Mouse (Mus musculus) forebrain, embryonic 15.5 days (tissue): Measurements from ENCODE around the gene Rbbp8nl. TPM values are rescaled to one million over a fixed set of nuclear protein-coding genes. Genes with fewer than 3 reads are reported as not detected.
"Not testable (repeated sequence)": the region's sequence is repeated elsewhere in the genome, so short reads cannot be mapped to it uniquely, and the experiment has no call there.

Experiments used
- ATAC-seq: fragments of 200-750 bp; cut with Nextera tagmentation; replicated peaks from 2 replicates; pipeline ENCODE4 v1.8.0; 2017; ENCODE audit warnings: mild to moderate bottlenecking, moderate TSS enrichment, moderate library complexity
- H3K27ac ChIP-seq: fragments of 300-500 bp; sonication (generic); replicated peaks from 2 replicates; pipeline ENCODE4 v1.5.1; 2015; ENCODE audit warnings: mild to moderate bottlenecking, inconsistent platforms
- H3K27me3 ChIP-seq: fragments of 300-500 bp; sonication (generic); 2 replicates; pipeline ENCODE4 v1.6.1; 2015; ENCODE audit warnings: inconsistent platforms
- H3K36me3 ChIP-seq: fragments of 300-500 bp; sonication (generic); 2 replicates; pipeline ENCODE4 v1.6.1; 2015; ENCODE audit warnings: mild to moderate bottlenecking, inconsistent platforms
- H3K4me1 ChIP-seq: fragments of 300-500 bp; sonication (generic); 2 replicates; pipeline ENCODE4 v1.6.1; 2015; ENCODE audit warnings: inconsistent platforms
- H3K4me2 ChIP-seq: fragments of 300-500 bp; sonication (generic); replicated peaks from 2 replicates; pipeline ENCODE4 v1.6.1; 2015; ENCODE audit warnings: mild to moderate bottlenecking, inconsistent platforms
- H3K4me3 ChIP-seq: fragments of 300-500 bp; sonication (generic); 2 replicates; pipeline ENCODE4 v1.5.1; 2015; ENCODE audit warnings: mild to moderate bottlenecking, inconsistent platforms
- H3K9ac ChIP-seq: fragments of 300-500 bp; sonication (generic); replicated peaks from 2 replicates; pipeline ENCODE4 v1.6.1; 2015; ENCODE audit warnings: mild to moderate bottlenecking, inconsistent platforms
- H3K9me3 ChIP-seq: fragments of 300-500 bp; sonication (generic); 2 replicates; pipeline ENCODE4 v1.6.1; 2016; ENCODE audit warnings: inconsistent platforms
- WGBS: fragments of 180-500 bp; shearing (Covaris S2); methylation state at CpG from one replicate; pipeline ENCODE4 v1.1.7; 2015; ENCODE audit warnings: mixed read lengths; 5-methylcytosine and 5-hydroxymethylcytosine counted together
- polyA plus RNA-seq: library from polyadenylated mRNA; unstranded; fragments of >200 nt; fragmentation: Nextera tagmentation; extraction: Ambion mirVana; gene quantifications from 2 replicates; pipeline ENCODE4 v1.2.1, GENCODE M21; 2015

Gene Rbbp8nl
- polyA plus RNA-seq, 1 experiment from 2014 or later = not detected

DNA sequence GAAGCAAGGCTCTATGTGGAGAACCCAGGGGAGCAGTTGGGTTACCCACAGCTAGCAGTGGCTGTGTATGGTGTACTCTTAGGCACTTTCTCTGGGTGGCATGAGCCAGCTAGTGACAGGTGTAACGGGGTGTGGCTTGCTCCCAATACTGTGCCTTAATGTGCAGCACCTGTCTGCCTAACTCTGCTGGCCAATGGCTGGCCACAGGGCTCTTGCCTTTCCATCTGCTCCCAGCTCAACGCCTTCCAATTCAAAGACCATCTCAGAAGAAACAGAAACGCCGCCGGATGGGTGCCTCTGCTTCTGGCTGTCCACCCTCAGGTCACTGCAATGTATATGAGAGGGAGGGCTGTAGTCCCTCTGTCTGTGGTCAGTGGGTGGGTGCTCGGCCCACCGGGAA, 27.8 kb downstream of the Rbbp8nl start:
- Histone ChIP-seq H3K4me1 (peaks cover 11% of the 10 kb centered on the region), H3K9me3 (no peaks in the 10 kb centered on the region), H3K27me3 (no peaks in the 10 kb centered on the region), H3K4me2 (no peak overlapping the region), H3K9ac (no peak overlapping the region), H3K4me3 (no peak overlapping the region), H3K36me3 (peaks cover 48% of the 10 kb centered on the region), H3K27ac (no peak overlapping the region)
- 91% methylated on average over 7 of the region's 7 CpGs for WGBS
- no peak for ATAC-seq

DNA sequence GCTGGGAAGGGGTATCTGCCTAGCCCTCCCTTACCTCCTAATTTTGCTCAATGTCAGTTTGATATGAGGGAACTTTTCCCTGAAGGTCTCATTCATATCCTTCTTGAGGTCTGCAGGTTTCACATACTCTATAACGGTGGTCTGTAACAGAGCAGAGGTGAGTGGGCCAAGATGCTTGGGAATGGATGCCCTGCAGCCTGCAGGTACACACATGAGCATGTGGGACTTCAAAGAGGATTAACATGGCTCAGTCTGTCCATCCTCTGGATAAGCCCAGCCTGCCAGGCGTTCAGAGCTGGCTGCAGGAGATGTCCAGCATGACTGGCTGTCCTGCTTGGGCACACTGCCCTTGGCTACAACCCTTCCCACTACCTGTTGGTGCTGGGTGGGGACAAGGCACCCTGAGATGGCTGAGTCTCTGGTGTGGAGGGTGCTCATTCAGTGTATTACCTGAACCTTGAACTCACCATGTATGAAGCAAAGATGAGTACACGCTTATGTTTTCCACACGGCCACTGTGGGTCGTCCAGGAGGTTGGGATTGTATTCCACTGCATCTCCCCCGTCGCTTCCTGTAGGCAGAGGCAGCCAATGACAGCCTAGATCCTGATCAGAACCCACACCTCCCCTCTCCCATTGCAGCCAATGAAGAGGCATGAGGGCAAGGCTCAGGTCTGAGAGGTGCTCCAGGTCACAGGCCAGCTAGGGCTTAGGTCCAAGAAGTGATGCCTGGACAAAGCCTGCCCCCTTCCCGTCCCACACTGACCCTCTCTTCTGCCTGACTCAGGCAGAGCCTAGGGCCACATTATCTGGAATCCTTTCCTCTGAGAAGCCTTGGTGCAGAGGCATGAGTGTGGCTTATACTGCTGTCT, 28.8 kb downstream of the Rbbp8nl start:
- H3K27me3 ChIP-seq = no peaks in the 10 kb centered on the region
- no peak overlapping the region for H3K27ac ChIP-seq
- ATAC-seq = no peak
- no peak overlapping the region for H3K4me3 ChIP-seq
- H3K9me3 ChIP-seq = no peaks in the 10 kb centered on the region
- peaks cover 18% of the 10 kb centered on the region for H3K4me1 ChIP-seq
- 66% methylated on average over 8 of the region's 8 CpGs for WGBS
- H3K36me3 ChIP-seq = peaks cover 48% of the 10 kb centered on the region
- no peak overlapping the region for H3K4me2 ChIP-seq
- H3K9ac ChIP-seq = no peak overlapping the region

DNA sequence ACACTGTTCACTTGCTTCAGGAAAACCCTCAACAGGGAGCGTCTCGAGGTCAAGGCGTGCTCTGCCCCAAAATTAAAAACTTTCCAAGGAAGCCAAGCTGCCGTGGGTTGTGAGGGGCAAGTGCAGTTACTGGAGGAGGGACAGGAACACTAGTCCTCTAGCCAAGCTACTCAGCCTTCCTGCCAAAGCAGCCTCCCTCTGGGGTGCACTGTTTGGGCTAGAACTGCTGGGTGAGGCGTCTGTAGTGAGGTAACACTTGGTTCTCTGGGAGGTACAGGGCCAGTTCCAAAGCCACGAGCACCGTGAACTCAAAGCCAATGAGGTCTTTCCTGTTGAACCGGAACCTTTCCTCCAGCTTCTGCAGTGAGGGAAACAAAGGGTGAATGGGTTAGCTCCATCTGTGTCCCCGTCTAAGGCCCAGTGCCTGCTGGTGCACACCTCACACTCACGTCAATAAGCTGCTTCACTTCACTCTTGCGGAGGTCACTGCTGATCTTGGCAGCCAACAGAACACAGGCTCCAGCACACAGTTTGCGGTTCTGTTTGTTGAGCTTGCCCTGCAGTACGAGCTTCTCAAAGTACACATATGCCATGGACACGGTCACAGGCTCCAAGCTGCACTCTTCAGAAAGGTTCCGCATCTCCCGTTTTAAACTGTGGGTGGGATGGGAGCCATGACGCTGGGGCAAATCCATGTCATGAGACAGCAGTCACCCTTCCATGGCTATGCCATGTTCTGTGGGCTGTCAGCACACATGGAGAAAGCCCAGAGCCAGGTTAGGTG, 29.7 kb downstream of the Rbbp8nl start:
- Histone ChIP-seq H3K4me1 (peaks cover 20% of the 10 kb centered on the region), H3K36me3 (peaks cover 48% of the 10 kb centered on the region)
- not testable (repeated sequence) for ATAC-seq, H3K9me3 ChIP-seq, H3K4me3 ChIP-seq, H3K27ac ChIP-seq, H3K9ac ChIP-seq, H3K27me3 ChIP-seq, H3K4me2 ChIP-seq
- WGBS = 73% methylated on average over 17 of the region's 17 CpGs

DNA sequence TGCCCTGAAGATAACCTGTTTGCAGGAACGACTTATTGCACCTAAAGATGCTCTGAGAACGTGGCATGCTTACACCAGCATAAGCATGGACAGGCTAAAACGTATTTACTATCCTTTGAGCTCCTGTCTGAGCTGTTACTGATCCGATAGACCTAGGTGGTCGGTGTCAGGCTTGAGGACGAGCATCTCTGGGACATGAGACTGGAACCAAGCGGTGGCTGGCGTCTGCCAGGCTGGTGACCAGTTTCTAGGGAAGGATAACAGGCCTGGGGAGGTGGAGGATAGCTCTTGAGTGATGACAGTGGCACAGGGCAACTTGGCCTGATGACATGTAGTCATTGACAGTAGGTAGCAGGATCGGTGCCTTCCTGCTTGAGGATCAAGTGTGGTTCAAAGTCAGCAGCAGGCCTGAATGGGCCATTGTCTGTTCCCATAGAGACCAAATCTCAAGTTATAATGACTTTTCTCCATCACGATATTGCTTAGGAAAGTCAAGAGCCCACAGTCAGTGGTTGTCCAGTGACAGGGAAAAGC, 30.7 kb downstream of the Rbbp8nl start:
- H3K4me1 ChIP-seq = peaks cover 20% of the 10 kb centered on the region
- ATAC-seq, H3K27me3 ChIP-seq, H3K4me3 ChIP-seq, H3K9ac ChIP-seq, H3K27ac ChIP-seq, H3K4me2 ChIP-seq, H3K9me3 ChIP-seq: not testable (repeated sequence)
- WGBS = 76% methylated on average over 10 of the region's 10 CpGs
- H3K36me3 ChIP-seq = peaks cover 45% of the 10 kb centered on the region

DNA sequence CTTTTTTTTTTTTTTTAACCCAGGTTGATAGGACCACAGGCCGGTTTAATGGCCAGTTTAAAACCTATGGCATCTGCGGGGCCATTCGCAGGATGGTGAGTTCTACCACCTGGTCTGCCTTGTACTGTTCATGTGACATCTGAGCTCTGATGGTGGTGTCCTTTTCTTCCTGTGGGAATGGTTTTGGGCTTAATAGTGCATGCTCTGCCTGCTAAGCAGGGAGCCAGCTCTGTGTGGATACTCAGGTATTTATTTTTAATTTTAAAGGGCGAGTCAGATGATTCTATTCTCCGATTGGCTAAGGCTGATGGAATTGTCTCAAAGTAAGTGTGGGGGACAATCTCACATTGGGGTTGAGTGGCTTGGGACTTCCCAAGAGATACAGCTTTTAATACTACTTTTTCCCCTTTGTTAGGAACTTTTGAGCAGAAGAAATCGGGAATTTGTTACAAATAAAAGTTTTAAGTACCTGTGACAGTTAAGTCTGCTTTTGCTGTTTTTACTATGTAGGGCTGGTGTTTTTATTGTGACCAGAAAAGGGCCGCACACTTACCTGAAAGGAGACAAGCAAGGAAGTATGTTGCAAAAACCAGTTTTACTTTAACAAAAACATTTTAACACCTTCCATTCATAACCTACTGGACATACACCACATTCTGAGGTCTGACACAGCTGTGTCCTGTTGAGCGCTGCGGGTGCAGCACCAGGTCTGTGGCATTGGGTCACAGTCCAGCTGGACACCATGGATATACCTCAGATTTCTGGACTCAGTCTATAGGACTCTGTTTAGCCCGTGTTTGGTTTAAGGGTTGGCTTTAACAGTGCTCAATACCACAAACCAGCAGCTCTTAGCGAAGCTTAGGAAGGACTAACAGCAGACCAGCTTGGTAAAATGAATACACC, 31.5 kb downstream of the Rbbp8nl start:
- ATAC-seq = no peak
- H3K27ac ChIP-seq = peak overlapping the region; percentile 95
- H3K4me2 ChIP-seq = peak overlapping the region; percentile 84
- H3K27me3 ChIP-seq = no peaks in the 10 kb centered on the region
- peaks cover 37% of the 10 kb centered on the region for H3K36me3 ChIP-seq
- no peaks in the 10 kb centered on the region for H3K9me3 ChIP-seq
- H3K4me3 ChIP-seq = peak overlapping the region; percentile 90
- 55% methylated on average over 11 of the region's 11 CpGs for WGBS
- H3K4me1 ChIP-seq = peaks cover 20% of the 10 kb centered on the region
- peak overlapping the region; percentile 95 for H3K9ac ChIP-seq

DNA sequence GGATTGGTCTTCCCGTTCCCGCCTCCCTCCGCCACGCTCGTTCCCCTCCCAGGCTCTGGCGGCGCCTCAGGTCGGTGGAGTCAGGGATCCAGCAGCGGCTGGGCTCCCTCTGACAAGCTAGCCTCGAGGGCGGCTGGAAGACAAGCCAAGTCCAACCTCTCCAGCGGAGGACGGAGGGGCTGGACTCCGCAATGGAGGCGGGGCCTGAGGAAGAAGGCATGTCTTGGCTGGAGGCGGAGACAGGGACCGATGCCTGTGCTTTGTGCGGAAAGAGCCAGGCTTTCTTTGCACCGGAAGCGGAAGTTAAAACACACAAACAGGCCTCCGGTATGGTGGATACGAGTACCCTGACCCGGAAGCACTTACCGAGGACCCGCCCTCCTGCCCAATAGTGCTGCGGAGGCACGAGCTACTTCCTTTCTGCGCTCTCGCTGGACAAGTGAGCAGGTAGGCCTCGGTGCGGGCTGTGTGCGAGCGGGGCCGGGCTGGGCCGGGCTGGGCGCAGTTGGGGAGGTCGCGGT, 32.6 kb downstream of the Rbbp8nl start, which contains the start of gene Rps21:
Gene Rps21, plus strand, starts transcription at position 377 of the 521 bp plus-strand sequence.
- H3K4me2 ChIP-seq = peak within 1 kb of the TSS; percentile 84
- 0% methylated on average over 38 of the region's 38 CpGs for WGBS
- peak; percentile 98 for ATAC-seq
- peak within 1 kb of the TSS; percentile 90 for H3K4me3 ChIP-seq
- H3K9me3 ChIP-seq = no peaks in the 10 kb centered on the region
- H3K4me1 ChIP-seq = peaks cover 20% of the 10 kb centered on the region
- H3K36me3 ChIP-seq = peaks cover 27% of the 10 kb centered on the region
- no peaks in the 10 kb centered on the region for H3K27me3 ChIP-seq
- peak within 1 kb of the TSS; percentile 95 for H3K27ac ChIP-seq
- H3K9ac ChIP-seq = peak within 1 kb of the TSS; percentile 95

DNA sequence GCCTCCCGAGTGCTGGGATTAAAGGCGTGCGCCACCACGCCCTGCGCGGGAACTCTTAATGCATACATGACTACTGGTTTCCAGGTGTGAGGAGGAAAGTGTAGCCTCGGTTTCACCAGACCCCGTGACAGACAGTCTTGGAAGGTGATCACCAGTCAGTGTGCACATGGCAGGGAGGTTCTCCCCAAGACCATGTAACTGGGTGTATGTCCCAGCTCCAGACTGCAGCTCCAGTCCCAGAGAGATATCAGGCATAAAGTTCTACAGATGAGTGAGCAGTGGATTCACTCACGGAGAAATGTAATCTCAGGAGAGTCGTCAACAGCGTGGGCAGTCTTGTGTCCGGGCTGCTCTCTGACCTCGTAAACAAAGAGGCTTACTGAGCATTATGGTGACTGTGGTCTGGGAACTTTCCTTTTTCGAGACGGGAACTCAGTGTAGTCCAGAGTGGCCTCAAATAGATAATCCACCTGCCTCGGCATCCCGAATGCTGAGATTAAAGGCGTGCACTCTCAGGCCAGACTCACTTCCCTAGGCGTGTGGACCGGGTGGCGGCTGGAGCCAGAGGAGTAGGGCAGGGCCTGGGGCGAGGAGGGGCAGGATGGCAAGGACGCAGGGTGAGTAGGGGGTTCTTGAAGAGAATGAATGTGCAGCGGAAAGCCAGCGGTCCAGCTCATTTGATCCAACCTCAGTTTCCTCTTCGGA, 33.2 kb downstream of the Rbbp8nl start:
- Histone ChIP-seq H3K36me3 (peaks cover 25% of the 10 kb centered on the region), H3K4me3 (peak overlapping the region; percentile 90), H3K9me3 (no peaks in the 10 kb centered on the region), H3K4me2 (peak overlapping the region; percentile 77), H3K4me1 (peaks cover 20% of the 10 kb centered on the region), H3K27me3 (no peaks in the 10 kb centered on the region), H3K27ac (peak overlapping the region; percentile 95), H3K9ac (peak overlapping the region; percentile 83)
- ATAC-seq = peak; percentile 75
- WGBS = 26% methylated on average over 26 of the region's 26 CpGs

DNA sequence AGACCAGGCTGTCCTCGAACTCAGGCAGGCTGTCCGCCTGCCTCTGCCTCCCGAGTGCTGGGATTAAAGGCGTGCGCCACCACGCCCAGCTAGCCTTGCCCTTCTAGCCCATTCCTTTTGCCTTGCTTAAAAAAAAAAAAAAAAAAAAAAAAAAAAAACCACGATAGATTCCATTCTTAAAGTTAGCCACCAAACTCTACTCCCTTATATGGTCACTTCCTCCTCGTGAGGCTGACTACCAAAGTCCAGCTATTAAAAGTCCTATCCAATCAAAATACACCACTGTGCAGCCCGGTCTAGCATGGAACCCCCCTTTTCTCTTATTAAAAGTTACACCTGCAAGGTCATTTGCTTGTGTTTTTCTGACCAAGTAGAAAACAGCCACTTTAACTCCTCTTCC, 34.0 kb downstream of the Rbbp8nl start:
- ATAC-seq = no peak
- Histone ChIP-seq H3K4me1 (peaks cover 20% of the 10 kb centered on the region), H3K27ac (no peak overlapping the region), H3K4me3 (peak overlapping the region; percentile 90), H3K36me3 (peaks cover 20% of the 10 kb centered on the region), H3K27me3 (no peaks in the 10 kb centered on the region), H3K9ac (no peak overlapping the region), H3K4me2 (peak overlapping the region; percentile 77), H3K9me3 (no peaks in the 10 kb centered on the region)
- 86% methylated on average over 9 of the region's 9 CpGs for WGBS

DNA sequence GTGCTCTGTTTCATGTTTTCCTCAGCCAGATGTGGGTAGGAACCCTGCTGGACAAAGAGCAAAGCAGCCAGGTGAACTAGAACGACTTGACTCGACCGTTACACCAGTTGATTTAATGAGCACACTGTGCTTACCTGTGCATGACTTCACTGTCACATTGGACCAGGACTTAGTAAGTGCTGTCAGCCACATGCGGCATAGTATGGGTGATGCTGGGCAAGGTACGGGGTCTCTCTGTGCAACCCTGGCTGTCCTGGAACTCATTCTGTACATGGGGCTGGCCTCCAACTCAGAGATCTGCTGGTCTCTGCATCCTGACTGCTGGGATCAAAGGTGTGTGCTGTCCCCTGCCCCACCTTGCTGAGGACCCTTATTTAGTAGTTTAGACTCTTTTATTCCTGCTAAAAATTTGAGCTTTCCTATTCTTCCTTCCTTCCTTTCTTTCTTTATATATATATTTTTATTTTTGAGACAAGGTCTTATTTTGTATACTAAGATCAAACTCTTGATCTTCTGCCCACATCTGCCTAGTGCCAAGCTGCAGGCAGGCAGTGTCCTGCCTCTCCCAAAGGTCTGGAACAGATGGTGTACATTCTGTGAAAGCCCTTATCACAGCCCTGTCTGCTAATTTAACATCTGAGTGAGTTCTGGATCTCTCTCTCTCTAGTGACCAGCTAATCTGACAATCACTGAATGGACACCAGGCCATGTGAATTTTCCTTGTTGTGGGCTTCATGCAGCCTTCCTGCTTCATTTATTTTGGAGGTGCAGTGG, 35.1 kb downstream of the Rbbp8nl start:
- Histone ChIP-seq H3K27ac (no peak overlapping the region), H3K9me3 (no peaks in the 10 kb centered on the region), H3K4me3 (no peak overlapping the region), H3K27me3 (no peaks in the 10 kb centered on the region), H3K9ac (no peak overlapping the region), H3K36me3 (peaks cover 13% of the 10 kb centered on the region), H3K4me1 (peaks cover 20% of the 10 kb centered on the region), H3K4me2 (no peak overlapping the region)
- WGBS = 90% methylated on average over 5 of the region's 5 CpGs
- ATAC-seq = no peak

DNA sequence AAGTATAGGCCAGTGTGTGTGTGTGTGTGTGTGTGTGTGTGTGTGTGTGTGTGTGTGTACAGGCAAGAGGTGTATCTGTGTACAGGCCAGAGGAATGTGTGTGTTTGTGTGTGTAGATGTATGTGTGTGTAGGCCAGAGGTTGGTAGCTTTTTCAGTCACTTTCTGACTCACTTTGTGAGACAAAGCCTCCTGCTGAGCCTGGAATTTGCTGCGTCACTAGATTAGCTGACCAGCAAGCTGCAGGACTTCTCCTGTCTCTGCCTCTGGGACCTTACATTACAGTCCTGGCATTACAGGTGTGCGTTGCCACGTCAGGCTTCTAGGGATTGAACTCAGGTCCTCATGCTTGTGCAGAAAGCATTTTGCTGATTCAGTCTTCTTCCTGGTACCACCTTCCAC, 37.8 kb downstream of the Rbbp8nl start:
- Histone ChIP-seq H3K4me2 (no peak overlapping the region), H3K27ac (no peak overlapping the region), H3K9me3 (no peaks in the 10 kb centered on the region), H3K4me3 (no peak overlapping the region), H3K36me3 (no peaks in the 10 kb centered on the region), H3K4me1 (peaks cover 9% of the 10 kb centered on the region), H3K27me3 (no peaks in the 10 kb centered on the region), H3K9ac (no peak overlapping the region)
- WGBS = 42% methylated on average over 3 of the region's 3 CpGs
- ATAC-seq = 0 out of 2 replicates have a peak, but pooled peaks have one; percentile 1
